Mouse (Mus musculus): ENCODE measurements around the gene 4931408C20Rik.

The 4931408C20Rik gene

DNA sequence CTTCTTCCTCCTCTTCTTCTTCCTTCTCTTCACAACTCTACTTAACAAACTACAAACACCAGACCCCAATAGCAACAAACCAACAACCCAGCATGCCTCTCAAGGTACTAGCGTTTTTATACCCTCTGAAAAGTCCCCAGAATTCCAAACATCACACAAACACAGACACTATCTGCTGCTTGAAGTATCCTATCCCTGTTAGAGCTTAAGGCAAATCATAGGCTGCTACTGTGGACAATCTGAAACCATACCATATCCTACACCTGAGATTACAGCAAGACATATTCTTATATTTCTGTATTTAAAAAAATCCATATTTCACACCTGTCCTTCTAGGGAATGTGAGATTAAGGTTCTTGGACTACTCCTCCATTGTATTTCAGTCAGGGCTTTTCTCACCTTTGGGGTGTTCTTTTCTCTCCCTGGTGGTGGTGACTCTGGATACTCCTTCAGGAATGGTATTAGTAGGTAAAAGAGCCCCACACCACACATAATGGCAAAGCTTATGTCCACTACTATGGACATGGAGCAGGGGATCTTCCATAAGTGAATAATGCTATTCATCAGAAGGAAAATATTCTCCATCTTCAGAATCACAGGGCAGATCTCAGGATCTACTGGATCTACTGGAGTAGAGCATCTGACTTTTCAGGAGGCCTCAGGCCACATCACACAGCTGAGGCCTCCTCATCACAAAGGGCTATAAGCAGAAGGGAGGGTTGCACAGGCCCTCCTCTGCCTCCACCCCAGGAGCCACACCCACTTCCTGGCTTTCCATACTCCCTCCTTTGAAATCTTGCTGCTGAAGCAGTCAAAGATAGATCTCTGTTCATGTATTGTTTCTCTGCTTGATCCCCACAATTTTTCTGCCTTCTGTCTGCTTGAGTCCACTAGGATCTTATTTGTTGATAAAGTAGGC, at the start of gene 4931408C20Rik:
4931408C20Rik (minus strand) TSS at position 619 of the 919 bp plus-strand sequence.
- DNase-seq (ENCODE audit: low spot score) = peak; percentile 4

DNA sequence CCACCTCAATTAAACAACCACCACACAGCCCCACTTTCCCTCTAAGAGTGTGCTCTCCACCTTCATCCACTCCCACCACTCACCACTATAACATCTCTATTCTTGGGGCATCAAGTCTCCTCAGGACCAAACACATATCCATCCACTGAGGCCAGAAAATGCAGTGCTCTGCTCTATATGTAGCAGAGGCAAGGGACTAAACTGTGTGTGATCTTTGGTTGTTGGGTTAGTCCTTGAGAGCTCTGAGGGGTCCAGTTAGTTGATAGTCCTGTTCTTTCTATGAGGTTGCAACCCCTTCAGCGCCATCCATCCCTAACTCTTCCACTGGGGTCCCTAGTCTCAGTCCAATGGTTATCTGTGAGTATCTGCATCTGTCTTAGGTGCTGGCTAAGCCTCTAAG, 666 bp upstream of the 4931408C20Rik start:
- DNase-seq (ENCODE audit: low spot score) = no peak

DNA sequence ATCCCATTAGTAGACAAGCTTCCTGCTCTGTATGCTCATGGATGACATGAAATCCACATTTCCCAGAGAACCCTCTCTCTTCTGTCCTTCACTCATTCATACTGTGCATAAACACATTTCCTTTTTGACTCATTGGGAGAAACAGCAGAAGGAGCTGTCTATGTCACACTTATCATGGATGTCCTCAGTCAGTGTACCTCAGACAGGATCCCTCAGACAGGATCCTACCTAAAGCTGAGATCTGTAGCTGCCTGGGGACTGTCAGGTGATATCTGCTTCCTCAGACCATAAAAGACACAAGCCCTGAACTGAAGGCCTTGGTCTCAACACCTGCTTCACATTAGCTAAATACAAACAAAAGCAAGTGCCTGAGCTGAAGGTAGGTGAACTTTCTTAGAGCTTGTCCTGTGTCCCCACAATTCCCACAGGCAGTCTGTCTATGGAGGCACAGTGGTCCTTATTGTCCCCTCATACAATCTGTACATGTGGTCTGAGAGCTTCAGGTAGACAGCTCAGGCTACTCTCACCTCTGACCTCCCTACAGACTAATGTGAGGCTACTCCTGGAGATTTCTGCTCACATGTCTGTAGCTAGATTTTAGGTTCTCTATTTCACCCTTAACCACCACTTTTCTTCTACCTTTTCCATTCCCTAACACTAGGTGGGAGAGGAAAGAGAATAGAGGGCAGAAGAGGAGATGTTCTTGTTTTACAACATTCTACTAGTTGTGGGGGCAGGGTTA, 1.1 kb downstream of the 4931408C20Rik start:
- DNase-seq (ENCODE audit: low spot score) = no peak

DNA sequence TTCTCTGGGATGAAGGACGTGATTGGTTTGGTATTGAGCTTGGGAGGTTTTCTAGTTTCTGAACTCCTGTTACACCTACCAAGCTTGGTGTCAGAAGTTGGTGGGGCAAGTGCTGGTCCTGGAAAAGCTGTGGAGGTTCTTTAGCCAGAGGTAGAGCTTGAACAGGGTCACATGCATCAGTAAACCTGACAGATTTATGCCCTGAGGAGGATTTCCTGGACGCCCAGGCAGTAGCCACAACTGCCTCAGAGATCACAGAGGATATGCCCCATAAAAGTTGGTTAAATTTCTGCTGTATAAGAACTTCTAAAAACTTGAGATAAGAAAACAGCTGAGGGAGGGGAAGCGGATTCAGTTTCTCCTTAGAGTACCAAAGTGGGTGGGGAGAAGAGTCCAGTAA, 1.9 kb downstream of the 4931408C20Rik start:
- no peak for DNase-seq (ENCODE audit: low spot score)

DNA sequence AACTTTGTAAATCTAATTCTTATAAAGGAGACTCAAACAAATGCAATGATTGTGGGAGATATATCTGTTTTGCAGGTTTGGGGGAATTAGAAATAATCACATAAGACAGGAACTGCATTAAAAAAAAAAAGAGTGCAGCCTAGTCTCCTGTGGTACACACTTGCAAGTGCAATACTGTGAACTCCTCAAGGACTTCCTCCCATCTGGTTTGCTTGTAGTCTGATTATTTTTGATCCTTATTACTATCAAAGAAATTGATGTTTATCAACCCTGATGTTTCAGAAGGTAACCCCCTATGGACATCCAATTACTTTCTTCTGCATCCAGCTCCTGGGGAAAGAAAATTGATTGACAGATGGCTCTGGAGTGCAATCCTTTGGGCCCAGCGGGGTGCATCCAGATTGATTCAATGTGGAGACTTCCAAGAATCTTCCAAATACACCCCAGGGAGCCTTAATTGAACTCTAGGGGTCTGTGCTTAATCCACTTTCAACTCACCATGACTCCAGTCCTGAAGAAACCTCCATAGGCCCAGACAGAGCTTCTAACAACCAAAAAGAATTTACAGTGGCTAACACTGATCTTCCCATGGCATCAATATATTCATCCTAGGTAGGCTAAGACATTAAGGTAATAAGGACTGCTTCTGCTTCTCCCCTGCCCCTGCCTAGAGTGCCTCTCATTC, 37.4 kb downstream of the 4931408C20Rik start:
- DNase-seq (ENCODE audit: low spot score) = no peak

DNA sequence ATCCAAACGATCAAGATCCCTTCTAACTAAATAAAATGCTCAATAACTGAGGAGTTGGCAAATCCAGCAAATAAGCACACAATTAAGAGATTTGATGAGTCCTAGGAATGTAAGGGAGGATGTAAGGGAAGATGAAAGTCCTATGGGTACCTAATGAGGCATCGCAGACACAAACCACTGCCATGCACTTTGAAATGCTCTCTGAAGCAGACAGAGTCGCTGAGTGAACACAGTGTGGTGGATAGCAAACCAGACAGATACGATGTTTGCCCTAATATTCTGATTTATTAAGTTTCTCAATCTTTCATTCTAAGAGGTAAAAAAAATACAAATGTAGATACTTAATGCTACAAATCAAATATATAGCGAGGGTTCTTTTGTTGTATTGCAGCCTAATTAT, 51.2 kb downstream of the 4931408C20Rik start:
- DNase-seq (ENCODE audit: low spot score) = no peak

Measured in ovary, adult 18-20 months (tissue).